Mouse (Mus musculus) cerebellum, postnatal 36 days (tissue): ENCODE data around the gene Ell.
A peak's percentile ranks its signal among the peaks of the same experiment; 100 is the strongest.

Experiments used
- DNase-seq, 2 experiments: peaks; one replicate each; pipeline ENCODE4 v3.0.0; 2021 to 2022; ENCODE audit warnings: mixed read lengths in 2 of 2

Ell gene

DNA sequence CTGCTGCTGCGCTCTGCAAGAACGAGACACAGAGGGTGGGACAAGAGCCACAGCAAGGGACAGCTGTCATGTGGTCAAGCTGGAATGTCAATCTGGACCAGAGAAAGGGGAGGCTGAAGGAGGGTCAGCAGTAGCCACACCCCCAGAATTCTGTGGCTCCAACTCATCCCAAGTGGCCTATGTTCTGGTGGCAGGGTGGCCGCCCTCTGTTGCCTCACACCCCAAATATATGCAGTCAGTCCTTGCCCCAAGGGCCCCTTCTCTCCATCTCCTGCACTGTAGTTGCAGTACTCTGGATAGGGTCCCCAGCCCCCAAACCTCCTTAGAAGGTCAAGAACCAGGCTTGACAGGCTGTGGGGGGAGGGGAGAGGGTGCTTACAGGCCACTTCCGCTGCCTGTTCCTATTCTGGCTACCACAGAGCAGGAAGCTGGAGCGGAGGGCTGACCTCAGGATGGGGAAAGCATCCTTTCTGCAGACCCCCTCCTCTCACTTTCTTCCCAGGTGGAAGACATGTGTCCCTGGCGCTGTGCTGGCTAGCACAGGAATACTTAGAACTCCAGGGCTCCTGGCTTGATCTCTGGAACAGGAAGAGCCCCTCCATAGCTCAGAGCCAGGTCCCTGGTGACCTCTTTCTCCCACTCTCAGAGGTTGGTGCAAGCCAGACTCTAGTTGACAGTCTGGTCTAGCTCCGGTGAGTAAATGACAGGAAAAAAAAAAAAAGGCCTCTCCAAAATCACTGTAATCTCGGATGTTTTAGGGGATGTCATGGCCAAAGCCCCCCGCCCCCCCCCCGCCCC lies 61.4 kb downstream of the Ell start:
- DNase-seq, result no peak

DNA sequence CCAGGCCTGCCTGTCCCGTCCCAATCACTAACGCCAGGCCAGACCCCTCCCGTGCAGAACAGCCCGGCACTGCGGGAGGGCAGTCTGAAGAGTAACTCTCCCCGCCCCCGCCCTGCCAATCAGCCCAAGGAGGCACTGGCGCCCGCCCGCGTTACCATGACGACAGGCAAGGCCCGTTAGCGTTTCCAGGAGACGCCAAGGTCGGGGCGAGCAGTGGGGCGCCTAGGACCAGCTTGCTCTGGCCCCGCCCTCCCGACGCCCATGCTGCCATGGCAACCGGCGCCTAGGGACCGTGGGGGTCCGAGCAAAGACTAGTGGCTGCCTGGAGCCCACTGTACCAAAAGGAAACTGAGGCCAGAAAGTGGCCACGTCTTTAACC lies 62.0 kb downstream of the Ell start:
- DNase-seq, result peak; percentile 70 to 84

DNA sequence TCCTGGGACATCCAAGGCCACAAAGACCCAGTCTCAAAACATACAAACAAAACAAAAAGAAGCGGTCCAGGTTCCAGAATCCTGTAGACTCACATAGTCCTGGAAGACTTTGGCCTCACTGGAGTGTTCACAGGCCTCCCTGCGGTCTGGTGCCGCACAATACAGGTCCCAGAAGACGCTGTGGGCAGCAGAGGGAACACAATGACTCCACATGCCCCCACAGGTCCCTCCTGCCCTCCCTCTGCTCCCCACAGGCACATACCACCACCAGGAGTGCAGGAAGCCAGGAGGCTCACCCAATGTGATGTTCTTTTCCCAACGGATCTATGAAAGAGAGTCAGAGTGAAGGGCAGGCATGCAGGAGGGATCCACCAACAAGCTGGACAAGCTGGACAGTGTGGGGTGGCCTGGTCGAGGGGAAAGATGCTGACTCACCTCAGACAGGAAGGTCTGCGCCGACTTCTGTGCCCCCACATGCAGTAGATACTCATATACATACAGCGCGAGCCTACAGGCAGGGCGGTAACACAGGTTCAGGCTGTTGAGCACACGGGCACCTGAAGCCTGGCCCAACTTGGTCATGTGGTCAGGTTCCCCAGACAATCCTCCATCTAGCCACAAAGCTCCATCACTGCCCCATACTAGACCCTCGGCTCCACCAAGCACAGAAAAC lies 63.0 kb downstream of the Ell start:
- no peak for DNase-seq

DNA sequence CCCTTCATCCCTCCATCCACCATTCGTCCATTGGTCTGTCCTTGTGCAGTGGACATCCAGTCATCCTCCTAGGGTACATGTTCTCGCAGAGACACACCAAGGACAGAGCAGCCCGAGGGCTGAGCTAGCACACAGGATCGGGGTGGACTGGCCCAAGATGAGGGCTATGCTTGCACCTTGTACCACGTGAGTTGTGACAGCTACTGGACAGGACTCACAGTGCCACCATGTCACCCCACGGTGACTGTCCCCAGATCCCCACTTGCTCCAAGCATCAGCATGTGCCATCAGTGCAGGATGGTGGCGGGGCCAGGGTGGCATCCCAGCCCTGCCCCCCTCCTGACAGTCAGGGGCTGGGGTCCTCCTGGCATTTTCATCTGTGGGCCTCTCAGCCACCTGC lies 65.3 kb downstream of the Ell start:
- no peak for DNase-seq

DNA sequence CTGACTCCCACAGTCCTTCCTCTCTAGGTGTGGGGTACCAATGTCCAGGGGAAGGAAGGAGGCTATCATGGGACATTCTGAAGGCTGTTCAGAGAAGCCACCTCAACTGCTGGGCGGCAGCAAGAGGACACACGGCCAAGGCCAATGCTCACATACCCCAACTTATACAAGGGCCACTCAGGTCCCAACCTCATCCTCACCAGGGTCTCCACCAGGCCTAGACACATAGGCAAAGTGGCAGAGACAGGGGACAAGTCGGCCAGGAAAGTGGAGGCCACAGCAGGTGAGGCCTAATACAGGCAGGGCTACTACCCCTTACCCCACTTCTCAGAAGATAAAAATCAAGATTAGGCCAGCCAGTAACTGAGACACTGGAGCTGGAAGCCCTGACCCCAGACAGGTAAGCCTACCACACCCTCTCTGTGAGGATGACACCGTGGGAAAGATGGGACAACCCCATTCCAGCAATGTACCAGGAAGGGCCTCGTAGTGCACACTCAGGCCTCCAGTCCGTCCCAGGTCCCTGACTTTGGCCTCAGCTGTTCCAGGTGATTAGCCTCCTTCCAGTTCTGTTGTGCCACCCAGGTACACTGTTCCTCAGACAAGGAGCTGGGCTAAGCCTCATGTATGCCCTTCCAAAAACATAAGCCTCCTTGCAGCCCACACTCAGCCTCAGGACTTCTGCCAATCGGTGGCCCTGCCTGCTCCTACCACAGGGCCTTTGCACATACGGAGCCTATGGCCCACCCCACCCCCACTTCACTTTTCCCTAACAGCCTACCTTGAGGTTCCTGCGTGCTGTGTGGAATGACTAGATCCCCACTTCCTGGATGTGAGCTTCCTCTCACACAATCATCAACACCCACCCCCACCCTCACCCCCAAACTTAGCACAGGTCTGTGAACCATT lies 66.9 kb downstream of the Ell start:
- no peak for DNase-seq

DNA sequence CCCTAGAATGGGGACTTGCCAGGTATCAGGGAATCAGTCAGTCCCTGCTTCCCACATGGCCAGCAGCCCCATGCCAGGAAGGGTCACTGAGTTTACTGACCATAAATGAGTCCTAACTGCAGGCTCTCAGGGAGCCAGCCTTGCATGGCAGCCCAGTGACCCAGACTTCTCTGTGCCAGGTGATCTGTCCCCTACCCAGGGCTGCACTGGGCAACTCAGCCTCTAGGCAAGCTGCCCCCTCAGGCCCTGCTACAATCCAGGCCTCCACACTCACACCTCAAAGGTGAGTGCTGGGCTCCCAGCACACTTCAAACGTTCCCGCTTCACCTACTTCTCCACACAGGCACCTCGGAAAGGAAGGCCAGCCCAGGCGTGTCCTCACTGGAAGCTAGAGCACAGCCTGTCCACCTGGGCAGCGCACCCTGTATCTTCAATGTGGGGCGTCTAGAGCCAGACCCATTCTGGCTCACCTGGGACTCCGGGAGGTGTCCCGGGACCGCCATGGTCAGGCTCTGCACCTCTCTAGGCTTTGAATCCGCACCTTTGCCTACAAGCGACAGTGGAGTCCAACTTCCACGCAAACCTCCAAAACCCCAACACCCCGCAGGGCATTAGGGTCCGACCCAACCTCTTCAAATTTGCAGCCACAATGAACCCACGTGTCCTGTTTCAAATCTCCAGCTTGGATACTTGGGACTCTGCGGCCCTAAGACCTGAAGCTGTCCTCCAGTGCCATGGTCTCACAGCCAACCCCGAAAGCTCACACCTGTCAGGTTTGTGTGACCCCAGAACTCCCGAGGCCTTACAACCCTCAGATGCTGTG lies 67.7 kb downstream of the Ell start:
- no peak for DNase-seq

DNA sequence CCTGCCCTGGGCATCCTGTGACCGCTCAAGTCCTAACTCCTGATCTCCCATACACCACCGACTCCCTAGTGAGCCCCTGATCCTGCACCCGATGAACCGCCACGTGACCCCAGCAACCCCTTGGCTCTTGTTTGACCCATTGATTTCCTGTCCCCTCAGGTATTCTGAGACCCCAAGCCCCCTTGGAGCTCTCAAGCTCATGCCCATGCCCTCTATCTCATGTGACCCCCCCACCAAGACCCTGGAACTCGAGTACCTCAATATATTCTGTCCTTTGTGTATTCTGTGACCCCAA lies 68.3 kb downstream of the Ell start:
- DNase-seq, result peak in 1 of 2 experiments; percentile 13

DNA sequence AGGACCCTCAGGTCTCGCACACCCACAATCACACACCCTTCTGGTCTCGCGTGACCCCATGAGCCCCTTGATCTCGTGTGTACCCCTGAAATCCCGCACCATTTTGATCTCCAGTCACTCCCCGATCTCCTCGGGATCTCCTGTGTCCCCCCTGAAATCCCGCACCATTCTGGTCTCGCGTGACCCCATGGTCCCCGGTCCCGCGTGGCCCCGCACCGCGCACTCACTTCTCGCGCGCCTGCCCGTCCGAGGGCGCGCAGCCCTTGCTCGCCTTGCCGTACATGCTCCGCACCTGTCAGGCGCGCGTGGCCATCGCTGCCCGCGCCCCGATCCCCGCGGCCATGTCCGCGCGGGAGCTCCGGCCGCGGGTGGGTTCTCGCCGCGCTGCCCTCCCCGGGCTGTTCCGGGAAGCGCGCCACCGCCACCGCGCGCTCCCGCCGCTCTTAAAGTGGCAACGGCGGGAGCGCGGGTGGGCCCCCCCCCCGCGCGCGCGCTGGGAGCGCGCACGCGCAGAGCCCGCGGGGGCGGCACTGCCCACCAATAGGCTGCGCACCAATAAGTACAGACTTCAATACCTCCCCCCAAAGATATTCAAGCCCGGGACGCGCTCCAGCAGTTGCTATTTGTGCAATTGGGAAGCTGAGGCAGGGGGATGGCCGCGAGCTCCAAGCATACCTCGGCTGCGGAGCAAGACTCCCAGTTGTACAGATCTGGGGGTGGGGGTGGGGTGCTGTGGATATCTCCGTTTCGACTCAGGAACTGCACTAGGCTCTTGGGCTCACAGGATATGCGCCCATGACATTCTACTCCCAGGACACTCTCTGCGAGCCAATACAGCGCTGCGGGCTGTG lies 68.9 kb downstream of the Ell start:
- peak; percentile 45 to 64 for DNase-seq

- peak in 1 of 2 experiments; percentile 10 for DNase-seq
These were observed 69.6 kb downstream of the Ell start, which contains the start of gene Ssbp4 for GRCm38 (mm10) chr8:70608749-70609367. TSS of gene Ssbp4 (minus strand) at chr8:70608872.

DNA sequence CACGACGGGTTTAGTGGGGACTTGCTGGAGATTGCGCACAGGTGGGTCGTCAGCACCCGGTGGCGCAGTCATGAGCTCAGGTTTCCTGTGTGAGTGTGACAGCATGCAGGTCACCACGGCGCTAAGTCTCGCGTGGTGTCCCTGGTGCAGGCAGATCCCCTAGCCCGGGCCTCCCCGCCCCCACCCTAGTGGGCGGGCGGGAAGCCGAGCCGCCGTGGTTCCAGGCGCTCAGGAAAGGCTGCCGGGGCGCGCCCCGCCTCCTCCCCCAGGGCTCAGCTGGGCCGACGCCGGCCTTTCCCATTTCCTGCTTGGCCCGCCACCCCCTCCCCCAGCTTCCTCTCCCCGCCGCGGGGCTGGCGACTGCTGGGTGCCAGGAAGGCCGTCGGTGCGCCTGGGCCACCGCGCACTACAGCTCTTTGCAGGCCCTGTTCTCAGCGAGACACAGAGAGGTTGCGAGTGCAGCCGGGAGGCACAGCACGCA lies 70.2 kb downstream of the Ell start:
- DNase-seq, result peak in 1 of 2 experiments; percentile 16

GRCm38 (mm10) chr8:70609849-70610795 lies 70.9 kb downstream of the Ell start:
- peak in 1 of 2 experiments; percentile 19 for DNase-seq

- DNase-seq, result peak; percentile 74 to 81
These were observed 71.8 kb downstream of the Ell start for GRCm38 (mm10) chr8:70610796-70611771.

DNA sequence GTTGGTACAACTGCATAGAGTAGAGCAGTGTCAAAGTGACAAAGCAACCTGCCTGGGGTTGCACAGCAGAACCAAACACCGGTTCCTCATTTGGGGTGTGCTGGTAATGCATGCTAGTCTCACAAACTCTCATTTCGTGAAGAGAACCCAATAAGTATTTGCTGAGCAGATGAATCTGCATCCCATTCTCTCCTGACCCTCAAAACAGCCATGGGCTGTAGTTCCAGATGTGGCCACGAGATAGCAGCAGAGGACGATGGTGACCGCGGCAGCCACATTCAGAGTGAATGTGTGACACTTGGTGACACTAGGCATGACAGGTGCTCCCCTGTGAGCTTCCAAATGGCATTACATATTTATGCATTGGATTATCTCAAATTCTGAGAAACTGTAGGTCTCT lies 72.6 kb downstream of the Ell start:
- DNase-seq, result peak; percentile 87 to 91

GRCm38 (mm10) chr8:70613763-70614162 lies 74.5 kb downstream of the Ell start:
- no peak for DNase-seq

DNA sequence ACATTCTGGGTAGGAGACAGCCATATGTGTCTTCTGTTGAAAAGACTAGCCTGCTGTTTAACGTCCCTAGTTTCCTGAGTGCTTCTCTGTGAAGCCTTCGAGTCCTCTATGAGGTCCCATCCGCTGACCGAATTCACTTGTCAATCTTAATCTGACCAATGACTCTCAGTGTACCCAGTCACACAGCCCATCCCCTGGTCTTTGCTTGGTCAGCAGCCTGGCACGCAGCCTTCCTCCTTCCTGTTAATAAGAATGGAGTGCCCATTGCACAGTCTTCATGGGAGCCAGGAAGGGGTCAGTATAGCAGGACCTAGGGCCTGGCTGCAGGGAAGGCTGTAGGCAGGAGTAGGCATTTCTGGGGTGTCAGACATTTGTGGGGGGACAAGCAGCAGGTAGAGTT lies 75.2 kb downstream of the Ell start:
- no peak for DNase-seq

DNA sequence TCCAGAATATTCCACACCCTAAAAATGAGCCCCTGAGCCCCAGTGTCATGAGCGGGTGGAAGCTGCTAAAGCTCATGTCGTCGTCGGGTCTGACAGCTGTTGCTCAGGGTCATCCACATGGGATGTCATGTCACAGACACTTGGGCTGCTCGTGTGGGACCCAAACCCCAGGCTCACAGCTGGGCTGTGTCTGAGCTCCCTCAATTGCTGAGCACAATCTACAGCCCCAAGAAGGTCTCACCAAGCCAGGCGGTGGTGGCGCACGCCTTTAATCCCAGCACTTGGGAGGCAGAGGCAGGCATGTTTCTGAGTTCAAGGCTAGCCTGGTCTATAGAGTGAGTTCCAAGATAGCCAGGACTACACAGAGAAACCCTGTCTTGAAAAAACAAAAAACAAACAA lies 76.0 kb downstream of the Ell start:
- no peak for DNase-seq

DNA sequence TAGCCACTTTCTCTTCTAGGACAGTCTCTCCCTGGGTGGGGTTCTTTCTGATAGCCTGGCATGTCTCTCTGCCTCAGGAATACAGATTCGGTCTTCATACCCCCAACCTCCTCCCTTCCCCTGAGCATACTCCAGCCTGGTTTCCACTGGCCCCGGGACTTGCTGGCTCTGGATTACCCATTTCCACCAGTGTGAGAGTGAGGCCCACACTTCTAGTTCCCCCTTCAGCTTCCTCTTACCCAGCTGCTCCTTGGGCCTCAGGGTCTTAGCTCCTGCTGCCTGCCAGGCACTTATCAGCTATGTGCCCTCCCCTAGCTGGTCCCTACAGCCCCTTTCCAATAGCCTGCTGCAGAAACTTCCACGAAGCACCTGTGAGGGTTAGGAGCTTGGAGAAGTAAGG lies 76.6 kb downstream of the Ell start, which contains the start of gene Lrrc25:
Gene Lrrc25, plus strand, starts transcription at position 262 of the 400 bp plus-strand sequence.
- DNase-seq, result no peak

DNA sequence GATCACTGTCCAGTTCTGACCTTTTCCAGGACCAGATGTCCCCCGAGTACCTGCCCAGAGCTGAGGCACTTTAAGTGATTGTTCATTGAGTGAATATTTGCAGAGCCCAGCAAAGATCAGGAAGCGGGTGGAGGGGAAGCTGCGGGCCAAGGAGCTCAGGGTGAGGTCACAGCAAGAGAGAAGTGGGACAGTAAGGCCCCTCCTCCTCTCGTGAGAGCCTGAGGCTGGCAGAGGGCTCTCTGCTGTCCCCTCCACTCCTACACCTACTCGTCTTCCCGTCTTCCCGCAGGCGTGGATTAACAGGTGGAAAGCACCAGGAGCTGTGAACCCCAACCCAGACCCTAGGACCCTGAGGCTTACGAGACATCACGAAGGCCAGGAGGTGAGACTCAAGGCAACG lies 77.4 kb downstream of the Ell start:
- no peak for DNase-seq
